Mouse (Mus musculus): ENCODE results near the gene Itpr1.
A peak's percentile ranks its signal among the peaks of the same experiment; 100 is the strongest.

Itpr1 gene

GRCm38 (mm10) chr6:108282131-108282530 is 69.2 kb downstream of the Itpr1 start:
- DNase-seq: no peak

GRCm38 (mm10) chr6:108282621-108283020 is 69.7 kb downstream of the Itpr1 start:
- DNase-seq: no peak

GRCm38 (mm10) chr6:108284688-108285087 is 71.8 kb downstream of the Itpr1 start:
- DNase-seq: no peak

GRCm38 (mm10) chr6:108288979-108289378 is 76.1 kb downstream of the Itpr1 start:
- peak in 1 of 2 experiments; percentile 20 for DNase-seq

GRCm38 (mm10) chr6:108290978-108291377 is 78.1 kb downstream of the Itpr1 start:
- DNase-seq: no peak

GRCm38 (mm10) chr6:108291556-108291955 is 78.7 kb downstream of the Itpr1 start:
- DNase-seq: no peak

- no peak for DNase-seq
Measured at GRCm38 (mm10) chr6:108301856-108302255, 89.0 kb downstream of the Itpr1 start.

- no peak for DNase-seq
Measured at GRCm38 (mm10) chr6:108303619-108304567, 91.0 kb downstream of the Itpr1 start.

- DNase-seq: no peak
Measured at GRCm38 (mm10) chr6:108305171-108305779, 92.4 kb downstream of the Itpr1 start.

GRCm38 (mm10) chr6:108306240-108306639 is 93.3 kb downstream of the Itpr1 start:
- DNase-seq: no peak

GRCm38 (mm10) chr6:108306910-108307584 is 94.2 kb downstream of the Itpr1 start:
- DNase-seq: no peak

GRCm38 (mm10) chr6:108307770-108308169 is 94.9 kb downstream of the Itpr1 start:
- DNase-seq: no peak

- DNase-seq: no peak
Measured at GRCm38 (mm10) chr6:108309391-108310182, 96.7 kb downstream of the Itpr1 start.

GRCm38 (mm10) chr6:108313056-108313455 is 100.2 kb downstream of the Itpr1 start:
- no peak for DNase-seq

GRCm38 (mm10) chr6:108313997-108314396 is 101.1 kb downstream of the Itpr1 start:
- DNase-seq: no peak

- DNase-seq: no peak
Measured at GRCm38 (mm10) chr6:108316268-108316824, 103.5 kb downstream of the Itpr1 start.

GRCm38 (mm10) chr6:108316951-108317350 is 104.1 kb downstream of the Itpr1 start:
- no peak for DNase-seq

- DNase-seq: no peak
Measured at GRCm38 (mm10) chr6:108321653-108322052, 108.8 kb downstream of the Itpr1 start.

GRCm38 (mm10) chr6:108324464-108325025 is 111.6 kb downstream of the Itpr1 start:
- no peak for DNase-seq

GRCm38 (mm10) chr6:108325400-108325799 is 112.5 kb downstream of the Itpr1 start:
- DNase-seq: no peak

- no peak for DNase-seq
Measured at GRCm38 (mm10) chr6:108325948-108326411, 113.1 kb downstream of the Itpr1 start.

- no peak for DNase-seq
Measured at GRCm38 (mm10) chr6:108326751-108327161, 113.9 kb downstream of the Itpr1 start.
